Mouse (Mus musculus): ENCODE measurements around the gene Myoz2. TPM values are rescaled to one million over a fixed set of nuclear protein-coding genes. Genes with fewer than 3 reads are reported as not detected.

The Myoz2 gene
- polyA plus RNA-seq, 1 experiment from 2014 or later, result not detected

DNA sequence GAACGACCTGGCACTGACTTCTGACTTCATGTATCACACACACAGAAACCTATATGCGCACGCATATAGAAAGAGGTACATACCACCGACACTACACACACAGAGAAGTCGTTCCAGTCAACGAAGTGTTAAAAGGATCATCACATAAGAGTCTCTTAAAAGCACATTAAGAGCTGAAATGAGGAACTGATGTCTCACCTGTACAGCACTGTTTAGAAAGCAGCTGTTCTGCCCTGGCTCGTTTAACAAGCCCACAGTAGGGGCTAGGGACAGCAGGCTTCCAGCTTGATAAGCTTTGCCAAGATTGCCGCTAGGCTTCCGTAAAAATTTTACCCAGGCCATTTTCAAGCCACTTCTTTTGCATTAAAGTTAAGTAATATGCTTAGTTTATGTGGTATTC lies 66.4 kb downstream of the Myoz2 start:
- Histone ChIP-seq H3K27me3 (no peaks in the 10 kb centered on the region), H3K36me3 (ENCODE audit: poor library complexity, severe bottlenecking) (0 out of 2 replicates have a peak, but pooled peaks cover 3% of the 10 kb centered on the region), H3K9ac (no peak overlapping the region), H3K4me1 (no peaks in the 10 kb centered on the region), H3K27ac (no peak overlapping the region), H3K4me3 (no peak overlapping the region), H3K4me2 (no peak overlapping the region), H3K9me3 (replicated peaks) (no peaks in the 10 kb centered on the region)
- 95% methylated on average over 9 of the region's 9 CpGs for WGBS
- ATAC-seq, result no peak

DNA sequence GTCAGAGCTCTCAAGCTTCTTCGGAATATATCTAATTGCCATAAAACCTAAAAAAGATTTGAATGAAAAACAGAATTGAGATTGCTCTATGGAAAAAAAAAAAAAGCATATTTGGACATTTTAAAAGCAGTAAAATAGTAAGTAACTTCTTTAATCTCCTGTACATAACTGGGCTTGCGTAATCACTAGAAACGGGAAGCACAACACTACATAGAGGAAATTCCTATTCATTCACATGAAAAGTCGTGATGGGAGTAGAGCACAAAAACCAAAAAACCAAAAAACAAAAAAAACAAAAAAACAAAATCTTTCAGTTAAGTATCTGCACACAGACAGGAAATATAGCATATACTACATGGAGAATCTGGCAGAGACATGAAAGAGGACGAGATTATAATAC lies 70.5 kb downstream of the Myoz2 start:
- Histone ChIP-seq H3K27me3 (no peaks in the 10 kb centered on the region), H3K36me3 (ENCODE audit: poor library complexity, severe bottlenecking) (0 out of 2 replicates have a peak, but pooled peaks cover 3% of the 10 kb centered on the region), H3K9me3 (replicated peaks) (no peaks in the 10 kb centered on the region), H3K4me3 (no peak overlapping the region), H3K4me1 (no peaks in the 10 kb centered on the region), H3K9ac (no peak overlapping the region), H3K4me2 (no peak overlapping the region), H3K27ac (no peak overlapping the region)
- ATAC-seq, result no peak
- WGBS, result 89% methylated on average over 5 of the region's 5 CpGs

Small RNAs within 50 kb of the gene (microRNA-seq; reads per million reads assigned to microRNA genes)
- gene Gm22066, result not detected

Other genes starting within 250 kb of the Myoz2 start
- gene Fabp2, start 139.9 kb downstream of the Myoz2 start, polyA plus RNA-seq (2015; fragmentation: Nextera tagmentation; extraction: Ambion mirVana), result 0.81 TPM in 1 of 2 replicates, not detected in the other
- gene Gm10959, start 115.7 kb downstream of the Myoz2 start, polyA plus RNA-seq (2015; fragmentation: Nextera tagmentation; extraction: Ambion mirVana), result not detected in 2 replicates
- gene 1810037I17Rik, start 110.8 kb downstream of the Myoz2 start, polyA plus RNA-seq (2015; fragmentation: Nextera tagmentation; extraction: Ambion mirVana), result 112 and 136 TPM in 2 replicates
- 5.3 and 5.4 TPM in 2 replicates for gene Usp53, start 50.5 kb downstream of the Myoz2 start, polyA plus RNA-seq (2015; fragmentation: Nextera tagmentation; extraction: Ambion mirVana)
- 0.55 and 0.72 TPM in 2 replicates for gene Synpo2, start 201.1 kb upstream of the Myoz2 start, polyA plus RNA-seq (2015; fragmentation: Nextera tagmentation; extraction: Ambion mirVana)
- gene Sec24d, start 232.4 kb upstream of the Myoz2 start, polyA plus RNA-seq (2015; fragmentation: Nextera tagmentation; extraction: Ambion mirVana), result 10.8 and 10.9 TPM in 2 replicates